Mouse (Mus musculus) lung, postnatal 4 days (tissue): Measurements from ENCODE around the gene Coro1a.
A peak's percentile ranks its signal among the peaks of the same experiment; 100 is the strongest.

Experiments used
- DNase-seq, 2 experiments: peaks; one replicate each; pipeline ENCODE4 v3.0.0; 2021

Coro1a gene

GRCm38 (mm10) chr7:126707442-126708174, at the start of gene Coro1a:
TSS of gene Coro1a (minus strand) at chr7:126707787.
- DNase-seq, result peak in 1 of 2 experiments; percentile 33

GRCm38 (mm10) chr7:126754866-126755265, 47.3 kb upstream of the Coro1a start:
- peak; percentile 82 to 88 for DNase-seq

- DNase-seq, result no peak
These were observed 42.2 kb upstream of the Coro1a start for GRCm38 (mm10) chr7:126749582-126750343.

GRCm38 (mm10) chr7:126748824-126749223, 41.2 kb upstream of the Coro1a start:
- DNase-seq, result no peak

- peak; percentile 37 to 45 for DNase-seq
These were observed 39.2 kb upstream of the Coro1a start for GRCm38 (mm10) chr7:126746798-126747197.

- peak; percentile 44 to 52 for DNase-seq
These were observed 38.5 kb upstream of the Coro1a start for GRCm38 (mm10) chr7:126746066-126746465.

- no peak for DNase-seq
These were observed 34.4 kb upstream of the Coro1a start for GRCm38 (mm10) chr7:126741964-126742482.

- DNase-seq, result no peak
These were observed 33.9 kb upstream of the Coro1a start for GRCm38 (mm10) chr7:126741452-126741851.

- DNase-seq, result no peak
These were observed 33.4 kb upstream of the Coro1a start for GRCm38 (mm10) chr7:126740977-126741376.

GRCm38 (mm10) chr7:126740132-126740735, 32.6 kb upstream of the Coro1a start:
- no peak for DNase-seq

- peak in 1 of 2 experiments; percentile 40 for DNase-seq
These were observed 32.0 kb upstream of the Coro1a start for GRCm38 (mm10) chr7:126739551-126739950.

- no peak for DNase-seq
These were observed 28.5 kb upstream of the Coro1a start for GRCm38 (mm10) chr7:126736122-126736521.

- peak in 1 of 2 experiments; percentile 83 for DNase-seq
These were observed 22.7 kb upstream of the Coro1a start for GRCm38 (mm10) chr7:126730256-126730789.

- no peak for DNase-seq
These were observed 18.1 kb upstream of the Coro1a start for GRCm38 (mm10) chr7:126725667-126726066.

- no peak for DNase-seq
These were observed 17.5 kb upstream of the Coro1a start for GRCm38 (mm10) chr7:126725077-126725476.

- DNase-seq, result no peak
These were observed 14.0 kb upstream of the Coro1a start for GRCm38 (mm10) chr7:126721635-126722034.

- no peak for DNase-seq
These were observed 11.3 kb upstream of the Coro1a start for GRCm38 (mm10) chr7:126718787-126719337.

GRCm38 (mm10) chr7:126717566-126717965, 10.0 kb upstream of the Coro1a start:
- peak in 1 of 2 experiments; percentile 41 for DNase-seq

- no peak for DNase-seq
These were observed 8.1 kb upstream of the Coro1a start for GRCm38 (mm10) chr7:126715679-126716078.

- no peak for DNase-seq
These were observed 4.3 kb upstream of the Coro1a start for GRCm38 (mm10) chr7:126711910-126712309.

GRCm38 (mm10) chr7:126710266-126710665, 2.7 kb upstream of the Coro1a start:
- no peak for DNase-seq

- DNase-seq, result no peak
These were observed 777 bp upstream of the Coro1a start for GRCm38 (mm10) chr7:126708175-126708952.
